9 mouse cellular contexts compared by ENCODE assay signal in the genomic region with DNA sequence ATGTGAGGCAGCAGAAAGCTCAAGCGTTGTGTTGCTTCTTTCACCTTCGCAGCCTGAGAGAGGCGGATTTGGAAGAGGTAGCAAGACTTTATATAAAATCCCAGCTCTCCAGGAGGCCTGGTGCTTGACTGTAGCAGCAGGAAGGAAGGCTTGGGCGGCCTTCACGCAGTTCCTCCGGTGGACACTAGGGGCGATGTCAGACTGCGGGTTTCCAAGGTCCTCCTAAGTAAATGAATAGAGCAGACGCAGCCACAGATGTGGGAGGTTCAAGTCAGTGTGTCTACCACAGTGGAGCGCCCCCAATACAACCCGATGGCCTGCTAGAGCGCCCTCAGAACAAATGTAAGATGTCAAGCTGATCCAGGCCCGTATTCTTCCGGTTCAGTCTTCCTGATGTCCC.
DNase-seq lines count a peak whose midpoint lies in the region; ATAC-seq and TF ChIP-seq lines count a peak whose summit lies in the region.
"Had no signal": no experiment of that assay in that cellular context is flagged by ENCODE, and none has a peak within 500 bp of the region (broad histone marks: within the 10 kb centered on the region; RNA-seq: fewer than 3 reads in every experiment).

No protein-coding gene starts in this region.

- intact Hi-C loops in left cerebral cortex, postnatal 14 days (cut with DNase I) = loop anchor here (10.0 kb wide), 3 partner anchors 275 to 485 kb away; no protein-coding TSS in a partner anchor

- H3K27ac ChIP-seq in intestine, embryonic 14.5 days (ENCODE audit: low read depth) = no peak overlapping the region
- no peak overlapping the region for H3K27ac ChIP-seq in intestine, embryonic 15.5 days
- H3K27ac ChIP-seq in forebrain, postnatal 0 days (ENCODE audit: low read depth, low read length) = no peak overlapping the region
- no peak overlapping the region for H3K27ac ChIP-seq in hindbrain, embryonic 16.5 days (ENCODE audit: low read depth, low read length)
- no peak overlapping the region for H3K27ac ChIP-seq in midbrain, postnatal 0 days (ENCODE audit: low read depth, low read length)
- no peak overlapping the region for H3K27ac ChIP-seq in stomach, embryonic 14.5 days (ENCODE audit: low read length)

- ATAC-seq in intestine, embryonic 14.5 days (replicated peaks; ENCODE audit: low FRiP score, low TSS enrichment, low read depth) = no peak
- ATAC-seq in intestine, embryonic 15.5 days = no peak; the same call in 1 of the 2 replicates
- peak; percentile 53; the same call in 1 of the 2 replicates for ATAC-seq in forebrain, postnatal 0 days
- peak; percentile 24; the same call in 1 of the 2 replicates for ATAC-seq in hindbrain, embryonic 16.5 days
- peak; percentile 41; the same call in 1 of the 2 replicates for ATAC-seq in midbrain, postnatal 0 days (ENCODE audit: low FRiP score)
- ATAC-seq in stomach, embryonic 14.5 days (ENCODE audit: insufficient number of reproducible peaks, insufficient read depth, low FRiP score, low read depth) = peak; percentile 23; the same call in 1 of the 2 replicates

- 24% methylated on average over 14 of the region's 14 CpGs for WGBS in intestine, embryonic 14.5 days
- WGBS in intestine, embryonic 15.5 days = 25% methylated on average over 14 of the region's 14 CpGs
- WGBS in forebrain, postnatal 0 days = 26% methylated on average over 14 of the region's 14 CpGs
- 23% methylated on average over 14 of the region's 14 CpGs for WGBS in hindbrain, embryonic 16.5 days
- WGBS in midbrain, postnatal 0 days = 26% methylated on average over 14 of the region's 14 CpGs
- WGBS in stomach, embryonic 14.5 days = 23% methylated on average over 14 of the region's 14 CpGs

- no peaks in the 10 kb centered on the region for H3K36me3 ChIP-seq in intestine, embryonic 14.5 days (ENCODE audit: control insufficient read depth, insufficient read depth, low read length)
- H3K36me3 ChIP-seq in intestine, embryonic 15.5 days = no peaks in the 10 kb centered on the region
- H3K36me3 ChIP-seq in forebrain, postnatal 0 days (ENCODE audit: insufficient read depth) = no peaks in the 10 kb centered on the region
- H3K36me3 ChIP-seq in hindbrain, embryonic 16.5 days (ENCODE audit: control insufficient read depth, insufficient read depth, low read length) = no peaks in the 10 kb centered on the region
- no peaks in the 10 kb centered on the region for H3K36me3 ChIP-seq in midbrain, postnatal 0 days (ENCODE audit: insufficient read depth, low read length)
- H3K36me3 ChIP-seq in stomach, embryonic 14.5 days (ENCODE audit: control insufficient read depth, insufficient read depth, low read length) = no peaks in the 10 kb centered on the region

- no peak overlapping the region for H3K9ac ChIP-seq in intestine, embryonic 14.5 days (ENCODE audit: low read length)
- no peak overlapping the region for H3K9ac ChIP-seq in intestine, embryonic 15.5 days
- no peak overlapping the region for H3K9ac ChIP-seq in forebrain, postnatal 0 days
- no peak overlapping the region for H3K9ac ChIP-seq in hindbrain, embryonic 16.5 days (ENCODE audit: low read depth, low read length)
- no peak overlapping the region for H3K9ac ChIP-seq in midbrain, postnatal 0 days (replicated peaks; ENCODE audit: low read length, poor library complexity, severe bottlenecking)
- H3K9ac ChIP-seq in stomach, embryonic 14.5 days (replicated peaks; ENCODE audit: low read depth, low read length) = no peak overlapping the region

- H3K27me3 ChIP-seq in intestine, embryonic 14.5 days (replicated peaks; ENCODE audit: control insufficient read depth, insufficient read depth, low read length) = no peaks in the 10 kb centered on the region
- H3K27me3 ChIP-seq in intestine, embryonic 15.5 days (replicated peaks) = no peaks in the 10 kb centered on the region
- no peaks in the 10 kb centered on the region for H3K27me3 ChIP-seq in forebrain, postnatal 0 days (ENCODE audit: insufficient read depth, low read length)
- H3K27me3 ChIP-seq in hindbrain, embryonic 16.5 days (replicated peaks; ENCODE audit: control insufficient read depth, insufficient read depth, low read length) = no peaks in the 10 kb centered on the region
- no peaks in the 10 kb centered on the region for H3K27me3 ChIP-seq in midbrain, postnatal 0 days (ENCODE audit: insufficient read depth, low read length)
- H3K27me3 ChIP-seq in stomach, embryonic 14.5 days (ENCODE audit: control insufficient read depth, insufficient read depth, low read length) = no peaks in the 10 kb centered on the region

- peaks cover 12% of the 10 kb centered on the region for H3K4me1 ChIP-seq in intestine, embryonic 14.5 days (replicated peaks; ENCODE audit: control insufficient read depth, insufficient read depth, low read length)
- H3K4me1 ChIP-seq in intestine, embryonic 15.5 days (replicated peaks) = peaks cover 7% of the 10 kb centered on the region
- H3K4me1 ChIP-seq in forebrain, postnatal 0 days (ENCODE audit: insufficient read depth) = no peaks in the 10 kb centered on the region
- H3K4me1 ChIP-seq in hindbrain, embryonic 16.5 days (ENCODE audit: control insufficient read depth, insufficient read depth, low read depth, low read length) = peaks cover 12% of the 10 kb centered on the region
- no peaks in the 10 kb centered on the region for H3K4me1 ChIP-seq in midbrain, postnatal 0 days (ENCODE audit: insufficient read depth, low read length)
- H3K4me1 ChIP-seq in stomach, embryonic 14.5 days (ENCODE audit: control insufficient read depth, insufficient read depth, low read length) = peaks cover 6% of the 10 kb centered on the region; the same call in 1 of the 2 replicates

- H3K4me3 ChIP-seq in intestine, embryonic 14.5 days (ENCODE audit: low read depth, low read length) = no peak overlapping the region
- no peak overlapping the region for H3K4me3 ChIP-seq in intestine, embryonic 15.5 days (replicated peaks)
- no peak overlapping the region for H3K4me3 ChIP-seq in forebrain, postnatal 0 days (ENCODE audit: low read depth, low read length)
- H3K4me3 ChIP-seq in hindbrain, embryonic 16.5 days (ENCODE audit: low read length) = no peak overlapping the region
- no peak overlapping the region for H3K4me3 ChIP-seq in midbrain, postnatal 0 days (ENCODE audit: low read depth, low read length)
- H3K4me3 ChIP-seq in stomach, embryonic 14.5 days (ENCODE audit: low read depth, low read length) = no peak overlapping the region
- H3K4me3 ChIP-seq: myocyte had no signal

- no peaks in the 10 kb centered on the region for H3K9me3 ChIP-seq in intestine, embryonic 14.5 days (ENCODE audit: control insufficient read depth, low read length)
- no peaks in the 10 kb centered on the region for H3K9me3 ChIP-seq in intestine, embryonic 15.5 days
- H3K9me3 ChIP-seq in forebrain, postnatal 0 days (ENCODE audit: low read length) = no peaks in the 10 kb centered on the region
- no peaks in the 10 kb centered on the region for H3K9me3 ChIP-seq in hindbrain, embryonic 16.5 days (ENCODE audit: control insufficient read depth, low read length)
- H3K9me3 ChIP-seq in midbrain, postnatal 0 days (ENCODE audit: low read length) = no peaks in the 10 kb centered on the region
- no peaks in the 10 kb centered on the region for H3K9me3 ChIP-seq in stomach, embryonic 14.5 days (ENCODE audit: control insufficient read depth, low read depth, low read length)

- peak; percentile 88 for DNase-seq in intestine, embryonic 14.5 days (ENCODE audit: low spot score)
- DNase-seq in c-Kit-positive CD71-positive TER-119-negative erythroid progenitor cells, embryonic 14.5 days (ENCODE audit: low read depth) = peak; percentile 24
- DNase-seq in forebrain, postnatal 0 days = peak; percentile 80
- DNase-seq in left cerebral cortex, postnatal 14 days (ENCODE audit: low spot score in 2 of 2) = peak; percentile 86
- DNase-seq in midbrain, postnatal 0 days (ENCODE audit: low spot score) = peak; percentile 73

- TF ChIP-seq CTCF in forebrain, postnatal 0 days (IDR thresholded peaks at IDR 0.05; ENCODE audit: low read depth) = peak; percentile 83
- TF ChIP-seq CTCF in midbrain, postnatal 0 days (IDR thresholded peaks at IDR 0.05) = peak; percentile 81

- no peak overlapping the region for H3K4me2 ChIP-seq in intestine, embryonic 14.5 days (ENCODE audit: low read length)
- no peak overlapping the region for H3K4me2 ChIP-seq in intestine, embryonic 15.5 days (replicated peaks)
- H3K4me2 ChIP-seq in forebrain, postnatal 0 days (ENCODE audit: low read depth) = no peak overlapping the region
- H3K4me2 ChIP-seq in hindbrain, embryonic 16.5 days (ENCODE audit: low read length) = no peak overlapping the region
- H3K4me2 ChIP-seq in midbrain, postnatal 0 days (ENCODE audit: low read depth, low read length, poor library complexity, severe bottlenecking) = no peak overlapping the region
- no peak overlapping the region for H3K4me2 ChIP-seq in stomach, embryonic 14.5 days (replicated peaks; ENCODE audit: low read depth, low read length)

Comparison
In these comparisons a context has a peak if more than half of its experiments do, and no peak if none do; other contexts are left out.
1. ATAC-seq: peak in forebrain, postnatal 0 days (single experiment), hindbrain, embryonic 16.5 days (single experiment), midbrain, postnatal 0 days (single experiment) and stomach, embryonic 14.5 days (single experiment); none in intestine, embryonic 14.5 days (single experiment) and intestine, embryonic 15.5 days (single experiment).
2. DNase-seq: peak in every context shown above with its lines; median percentile 88 in intestine, embryonic 14.5 days; 86 in left cerebral cortex, postnatal 14 days; 80 in forebrain, postnatal 0 days; 73 in midbrain, postnatal 0 days; 24 in c-Kit-positive CD71-positive TER-119-negative erythroid progenitor cells, embryonic 14.5 days.